Mouse (Mus musculus) MEL (cell line): ENCODE results near the gene Ptges3. TPM values are rescaled to one million over a fixed set of nuclear protein-coding genes. Genes with fewer than 3 reads are reported as not detected.
A peak's percentile ranks its signal among the peaks of the same experiment; 100 is the strongest.

Source experiments
- DNase-seq: peaks from one replicate; pipeline ENCODE4 v3.0.0; 2011; ENCODE audit warnings: low read depth, low spot score
- H3K27ac ChIP-seq: 2 replicates; pipeline ENCODE4 v1.5.1; 2012; ENCODE audit warnings: low read depth, mild to moderate bottlenecking, control low read depth, low read length, moderate library complexity; ENCODE audit not compliant: control insufficient read depth
- H3K27me3 ChIP-seq, 2 experiments: fragments of 150-350 bp in 1 of 2; sonication (generic) in 1 of 2; 2 replicates each; pipeline ENCODE4 v1.6.1; 2012; ENCODE audit warnings: low read length in 2 of 2, mild to moderate bottlenecking in 2 of 2, improper control_type of control experiment in 1 of 2, moderate library complexity in 1 of 2; ENCODE audit not compliant: insufficient read depth in 2 of 2, control insufficient read depth in 1 of 2
- H3K36me3 ChIP-seq, 2 experiments: 2 replicates each; pipeline ENCODE4 v1.6.1; 2012 to 2014; ENCODE audit warnings: low read length in 2 of 2, improper control_type of control experiment in 1 of 2, inconsistent platforms in 1 of 2, mild to moderate bottlenecking in 1 of 2; ENCODE audit not compliant: insufficient read depth in 2 of 2, control insufficient read depth in 1 of 2
- H3K4me1 ChIP-seq, 2 experiments: fragments of 150-350 bp in 1 of 2; sonication (generic) in 1 of 2; 2 replicates each; pipeline ENCODE4 v1.6.1; 2012; ENCODE audit warnings: low read length in 2 of 2, improper control_type of control experiment in 1 of 2, mild to moderate bottlenecking in 1 of 2; ENCODE audit not compliant: insufficient read depth in 2 of 2, control insufficient read depth in 1 of 2
- H3K4me3 ChIP-seq, 2 experiments: fragments of 150-350 bp in 1 of 2; sonication (generic) in 1 of 2; 2 replicates each; pipeline ENCODE4 v1.5.1; 2012; ENCODE audit warnings: low read depth in 2 of 2, low read length in 2 of 2, mild to moderate bottlenecking in 2 of 2, moderate library complexity in 2 of 2, control low read depth in 1 of 2, improper control_type of control experiment in 1 of 2; ENCODE audit not compliant: control insufficient read depth in 1 of 2, insufficient read depth in 1 of 2
- H3K79me2 ChIP-seq: 2 replicates; pipeline ENCODE4 v1.6.1; 2012; ENCODE audit warnings: mild to moderate bottlenecking, low read length, moderate library complexity; ENCODE audit not compliant: control insufficient read depth, poor library complexity, insufficient read depth
- H3K9ac ChIP-seq: 2 replicates; pipeline ENCODE4 v1.6.1; 2012; ENCODE audit warnings: low read depth, mild to moderate bottlenecking, control low read depth, low read length, moderate library complexity; ENCODE audit not compliant: control insufficient read depth, poor library complexity, severe bottlenecking
- H3K9me3 ChIP-seq: fragments of 150-350 bp; sonication (generic); replicated peaks from 2 replicates; pipeline ENCODE4 v1.6.1; 2012; ENCODE audit warnings: mild to moderate bottlenecking, low read length, improper control_type of control experiment, moderate library complexity; ENCODE audit not compliant: insufficient read depth
- CHD2 ChIP-seq: IDR thresholded peaks from 2 replicates; pipeline ENCODE4 v1.6.1; 2011; ENCODE audit warnings: low read length, improper control_type of control experiment
- ETS1 ChIP-seq: IDR thresholded peaks from 2 replicates; pipeline ENCODE4 v1.6.1; 2012; ENCODE audit warnings: low read depth, mild to moderate bottlenecking, inconsistent platforms, low read length, improper control_type of control experiment, moderate library complexity
- GABPA ChIP-seq: IDR thresholded peaks from 2 replicates; pipeline ENCODE4 v1.6.1; 2012; ENCODE audit warnings: low read depth, mild to moderate bottlenecking, inconsistent platforms, low read length, improper control_type of control experiment, moderate library complexity
- JUND ChIP-seq: IDR thresholded peaks from 2 replicates; pipeline ENCODE4 v1.6.1; 2011; ENCODE audit warnings: low read depth, mild to moderate bottlenecking, improper control_type of control experiment, low read length
- KAT2A ChIP-seq: conservative IDR thresholded peaks from 2 replicates; pipeline ENCODE4 v1.6.1; 2012; ENCODE audit warnings: low read depth, low read length, improper control_type of control experiment, inconsistent platforms
- MAX ChIP-seq: IDR thresholded peaks from 2 replicates; pipeline ENCODE4 v1.6.1; 2011; ENCODE audit warnings: low read length, improper control_type of control experiment
- MAZ ChIP-seq: IDR thresholded peaks from 2 replicates; pipeline ENCODE4 v1.6.1; 2012; ENCODE audit warnings: low read depth, mild to moderate bottlenecking, inconsistent platforms, low read length, improper control_type of control experiment
- NRF1 ChIP-seq: IDR thresholded peaks from 2 replicates; pipeline ENCODE4 v1.6.1; 2014; ENCODE audit warnings: low read depth, mild to moderate bottlenecking, inconsistent platforms, low read length, improper control_type of control experiment, moderate library complexity; ENCODE audit not compliant: poor library complexity, insufficient read depth, severe bottlenecking
- POLR2A ChIP-seq, 2 experiments: IDR thresholded peaks; 2 replicates each; pipeline ENCODE4 v1.6.1; 2011 to 2012; ENCODE audit warnings: low read length in 2 of 2, mild to moderate bottlenecking in 2 of 2, control low read depth in 1 of 2, improper control_type of control experiment in 1 of 2, low read depth in 1 of 2, moderate library complexity in 1 of 2; ENCODE audit not compliant: control insufficient read depth in 1 of 2, insufficient read depth in 1 of 2, poor library complexity in 1 of 2
- POLR2AphosphoS2 ChIP-seq: IDR thresholded peaks from 2 replicates; pipeline ENCODE4 v1.6.1; 2011; ENCODE audit warnings: low read length, improper control_type of control experiment
- POLR2AphosphoS5 ChIP-seq: IDR thresholded peaks from 2 replicates; pipeline ENCODE4 v1.6.1; 2012; ENCODE audit warnings: low read depth, borderline replicate concordance, mild to moderate bottlenecking, inconsistent platforms, low read length, moderate library complexity, mixed read lengths
- RAD21 ChIP-seq: IDR thresholded peaks from 2 replicates; pipeline ENCODE4 v1.6.1; 2011; ENCODE audit warnings: mild to moderate bottlenecking, low read depth, low read length, improper control_type of control experiment
- RCOR1 ChIP-seq: IDR thresholded peaks from 2 replicates; pipeline ENCODE4 v1.6.1; 2012; ENCODE audit warnings: low read depth, mild to moderate bottlenecking, inconsistent platforms, low read length, improper control_type of control experiment
- SMC3 ChIP-seq: IDR thresholded peaks from 2 replicates; pipeline ENCODE4 v1.6.1; 2011; ENCODE audit warnings: low read depth, low read length, improper control_type of control experiment
- TCF12 ChIP-seq: IDR thresholded peaks from 2 replicates; pipeline ENCODE4 v1.6.1; 2014; ENCODE audit warnings: low read depth, mild to moderate bottlenecking, inconsistent platforms, low read length, improper control_type of control experiment, moderate library complexity
- UBTF ChIP-seq: IDR thresholded peaks from 2 replicates; pipeline ENCODE4 v1.6.1; 2012; ENCODE audit warnings: low read depth, mild to moderate bottlenecking, inconsistent platforms, low read length, improper control_type of control experiment, moderate library complexity, borderline replicate concordance; ENCODE audit not compliant: insufficient read depth
- ZC3H11A ChIP-seq: IDR thresholded peaks from 2 replicates; pipeline ENCODE4 v1.6.1; 2012; ENCODE audit warnings: low read depth, mild to moderate bottlenecking, inconsistent platforms, low read length, improper control_type of control experiment
- polyA plus RNA-seq, 2 experiments: library from polyadenylated mRNA; stranded (reverse) in 1 of 2; unstranded in 1 of 2; fragments of >175 nt in 1 of 2; fragments of >200 nt in 1 of 2; gene quantifications; 2 replicates each; pipeline versions ENCODE4 v1.2.1 to v1.2.4; 2012; ENCODE audit warnings: low replicate concordance in 2 of 2, low read depth in 1 of 2; ENCODE audit not compliant: insufficient read length in 2 of 2, insufficient read depth in 1 of 2, missing spikeins in 1 of 2
- total RNA-seq: library from RNA; depleted of rRNA; stranded (reverse); fragments of 300-350 nt; gene quantifications from 2 replicates; pipeline ENCODE4 v1.2.3, GENCODE M21; 2012

The Ptges3 gene
- total and polyA plus RNA-seq, 3 experiments: 216 to 627 (median 233) TPM

GRCm38 (mm10) chr10:128037921-128038320 is 20.8 kb upstream of the Ptges3 start:
- no peaks in the 10 kb centered on the region for H3K27me3 ChIP-seq
- TF ChIP-seq JUND (no peak), GABPA (no peak), SMC3 (no peak), MAZ (no peak), ZC3H11A (no peak)
- TF ChIP-seq, all 39 proteins: peak for 0
- H3K4me1 ChIP-seq: peaks cover 8 to 13% of the 10 kb centered on the region in 2 experiments
- peaks cover 30 to 46% of the 10 kb centered on the region in 2 experiments for H3K36me3 ChIP-seq
- no peaks in the 10 kb centered on the region for H3K9me3 ChIP-seq
- peaks cover 75% of the 10 kb centered on the region for H3K79me2 ChIP-seq
- no peak for DNase-seq
- H3K9ac ChIP-seq: peak overlapping the region; percentile 32
- H3K27ac ChIP-seq: no peak overlapping the region
- H3K4me3 ChIP-seq: peak overlapping the region; percentile 23 to 97; a peak in 2 of 4 replicates

DNA sequence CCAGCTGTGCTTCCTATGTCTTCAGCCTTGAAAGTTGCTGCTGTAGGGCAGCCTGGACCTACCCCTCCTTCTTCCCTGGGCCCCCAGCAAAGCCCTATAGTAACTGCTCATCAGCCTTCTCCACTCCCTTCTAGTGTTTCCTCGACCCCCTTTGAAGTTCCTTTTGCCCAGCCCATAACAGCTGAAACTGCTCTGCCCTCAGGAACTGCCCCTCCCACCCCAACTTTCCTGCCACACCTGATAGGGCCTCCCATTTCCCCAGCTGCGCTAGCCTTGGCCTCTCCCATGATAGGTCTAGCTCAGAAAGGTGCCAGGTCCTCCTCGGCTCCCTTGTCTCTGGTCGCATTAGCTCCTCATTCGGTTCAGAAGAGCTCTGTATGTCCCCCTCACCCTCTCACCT is 19.6 kb upstream of the Ptges3 start:
- H3K4me1 ChIP-seq: peaks cover 8 to 13% of the 10 kb centered on the region in 2 experiments
- TF ChIP-seq MAZ: no peak
- TF ChIP-seq ETS1: 0 out of 2 replicates have a peak, but pooled peaks have one; percentile 12
- no peak overlapping the region for H3K27ac ChIP-seq
- H3K27me3 ChIP-seq: no peaks in the 10 kb centered on the region
- no peak for DNase-seq
- H3K9me3 ChIP-seq: no peaks in the 10 kb centered on the region
- H3K4me3 ChIP-seq: no peak overlapping the region
- H3K36me3 ChIP-seq: peaks cover 38 to 49% of the 10 kb centered on the region in 2 experiments
- H3K9ac ChIP-seq: peak overlapping the region; percentile 22; the same call in 1 of the 2 replicates
- H3K79me2 ChIP-seq: peaks cover 81% of the 10 kb centered on the region

- peaks cover 8 to 16% of the 10 kb centered on the region in 2 experiments for H3K4me1 ChIP-seq
- DNase-seq: no peak
- TF ChIP-seq CHD2 (no peak), POLR2AphosphoS2 (no peak), TCF12 (no peak), MAZ (no peak), NRF1 (no peak), MAX (no peak), POLR2A (IDR thresholded peaks at IDR 0.05; ENCODE audit: control insufficient read depth in 1 of 2, insufficient read depth in 1 of 2, low read depth in 1 of 2, low read length in 2 of 2, poor library complexity in 1 of 2) (no peak), JUND (no peak), POLR2AphosphoS5 (no peak), UBTF (no peak), RAD21 (no peak), RCOR1 (no peak), KAT2A (no peak), GABPA (no peak)
Measured at GRCm38 (mm10) chr10:128039858-128040257, 18.9 kb upstream of the Ptges3 start.

More at GRCm38 (mm10) chr10:128039858-128040257, 18.9 kb upstream of the Ptges3 start:
- Histone ChIP-seq H3K27me3 (no peaks in the 10 kb centered on the region), H3K36me3 (peaks cover 41 to 48% of the 10 kb centered on the region in 2 experiments), H3K9me3 (no peaks in the 10 kb centered on the region), H3K9ac (no peak overlapping the region), H3K79me2 (peaks cover 86% of the 10 kb centered on the region), H3K4me3 (no peak overlapping the region), H3K27ac (no peak overlapping the region)
